8 mouse cellular contexts compared by ENCODE assay signal in the genomic region with DNA sequence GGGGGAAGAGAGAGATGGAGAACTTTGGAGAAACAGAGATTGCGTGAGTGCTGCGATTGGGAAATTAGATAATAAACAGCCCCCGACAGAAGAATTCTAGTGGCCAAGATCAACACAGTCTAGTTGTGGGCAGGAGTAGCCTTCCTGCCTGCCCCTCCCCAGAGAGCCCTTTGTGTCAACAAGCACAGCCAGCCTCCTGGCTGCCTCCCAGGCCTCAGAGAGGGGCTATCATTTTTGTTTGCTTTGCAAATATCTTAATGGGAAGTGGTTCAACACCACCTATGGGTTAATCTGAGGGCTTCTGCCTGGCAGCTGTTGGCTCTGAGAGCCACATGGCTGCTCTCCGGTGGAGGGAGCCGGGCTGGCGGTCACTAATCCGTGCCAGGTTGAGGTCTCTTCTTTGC.
DNase-seq lines count a peak whose midpoint lies in the region; ATAC-seq and TF ChIP-seq lines count a peak whose summit lies in the region.

No protein-coding gene starts in this region.

- no peaks in the 10 kb centered on the region for H3K9me3 ChIP-seq in hindbrain, embryonic 11.5 days (ENCODE audit: control insufficient read depth, low read length)
- H3K9me3 ChIP-seq in hindbrain, embryonic 12.5 days (replicated peaks), result no peaks in the 10 kb centered on the region
- no peaks in the 10 kb centered on the region for H3K9me3 ChIP-seq in embryonic facial prominence, embryonic 11.5 days (replicated peaks; ENCODE audit: control insufficient read depth, low read length)
- no peaks in the 10 kb centered on the region for H3K9me3 ChIP-seq in hindbrain, embryonic 16.5 days (ENCODE audit: control insufficient read depth, low read length)
- H3K9me3 ChIP-seq in liver, embryonic 14.5 days (ENCODE audit: control insufficient read depth, low read length), result no peaks in the 10 kb centered on the region
- no peaks in the 10 kb centered on the region for H3K9me3 ChIP-seq in stomach, embryonic 16.5 days (replicated peaks; ENCODE audit: control insufficient read depth, low read length)

- H3K9ac ChIP-seq in hindbrain, embryonic 11.5 days (ENCODE audit: low read depth, low read length), result no peak overlapping the region
- no peak overlapping the region for H3K9ac ChIP-seq in hindbrain, embryonic 12.5 days
- H3K9ac ChIP-seq in embryonic facial prominence, embryonic 11.5 days (replicated peaks; ENCODE audit: low read length), result no peak overlapping the region
- H3K9ac ChIP-seq in hindbrain, embryonic 16.5 days (ENCODE audit: low read depth, low read length), result no peak overlapping the region
- H3K9ac ChIP-seq in liver, embryonic 14.5 days (replicated peaks), result no peak overlapping the region
- no peak overlapping the region for H3K9ac ChIP-seq in stomach, embryonic 16.5 days (ENCODE audit: low read length)

- no peaks in the 10 kb centered on the region for H3K36me3 ChIP-seq in hindbrain, embryonic 11.5 days (ENCODE audit: control insufficient read depth, insufficient read depth, low read length)
- H3K36me3 ChIP-seq in hindbrain, embryonic 12.5 days, result no peaks in the 10 kb centered on the region
- H3K36me3 ChIP-seq in embryonic facial prominence, embryonic 11.5 days (replicated peaks; ENCODE audit: control insufficient read depth, insufficient read depth, low read depth, low read length), result no peaks in the 10 kb centered on the region
- H3K36me3 ChIP-seq in hindbrain, embryonic 16.5 days (ENCODE audit: control insufficient read depth, insufficient read depth, low read length), result no peaks in the 10 kb centered on the region
- no peaks in the 10 kb centered on the region for H3K36me3 ChIP-seq in liver, embryonic 14.5 days (replicated peaks; ENCODE audit: control insufficient read depth, insufficient read depth, low read depth)
- no peaks in the 10 kb centered on the region for H3K36me3 ChIP-seq in stomach, embryonic 16.5 days (ENCODE audit: control insufficient read depth, insufficient read depth, low read length)

- no peaks in the 10 kb centered on the region for H3K4me1 ChIP-seq in hindbrain, embryonic 11.5 days (replicated peaks; ENCODE audit: control insufficient read depth, insufficient read depth, low read length)
- H3K4me1 ChIP-seq in hindbrain, embryonic 12.5 days, result peaks cover 9% of the 10 kb centered on the region; the same call in 1 of the 2 replicates
- peaks cover 3% of the 10 kb centered on the region; the same call in 1 of the 2 replicates for H3K4me1 ChIP-seq in embryonic facial prominence, embryonic 11.5 days (ENCODE audit: control insufficient read depth, insufficient read depth, low read length)
- 0 out of 2 replicates have a peak, but pooled peaks cover 7% of the 10 kb centered on the region for H3K4me1 ChIP-seq in hindbrain, embryonic 16.5 days (ENCODE audit: control insufficient read depth, insufficient read depth, low read depth, low read length)
- H3K4me1 ChIP-seq in liver, embryonic 14.5 days (replicated peaks; ENCODE audit: control insufficient read depth in 2 of 2, insufficient read depth in 2 of 2, low read length in 1 of 2), result no peaks in the 10 kb centered on the region
- H3K4me1 ChIP-seq in stomach, embryonic 16.5 days (ENCODE audit: control insufficient read depth, insufficient read depth, low read length), result peaks cover 15% of the 10 kb centered on the region

- no peak overlapping the region for H3K4me2 ChIP-seq in hindbrain, embryonic 11.5 days (replicated peaks; ENCODE audit: low read depth, low read length)
- no peak overlapping the region for H3K4me2 ChIP-seq in hindbrain, embryonic 12.5 days (replicated peaks)
- no peak overlapping the region for H3K4me2 ChIP-seq in embryonic facial prominence, embryonic 11.5 days (ENCODE audit: low read depth, low read length)
- H3K4me2 ChIP-seq in hindbrain, embryonic 16.5 days (ENCODE audit: low read length), result no peak overlapping the region
- no peak overlapping the region for H3K4me2 ChIP-seq in liver, embryonic 14.5 days (ENCODE audit: low read depth)
- H3K4me2 ChIP-seq in stomach, embryonic 16.5 days (ENCODE audit: low read depth, low read length), result peak overlapping the region; percentile 5

- peak; percentile 27 for DNase-seq in hindbrain, embryonic 11.5 days (ENCODE audit: low spot score)
- peak; percentile 64 for DNase-seq in embryonic facial prominence, embryonic 11.5 days (ENCODE audit: low spot score)
- DNase-seq in liver, embryonic 14.5 days (ENCODE audit: low read depth in 3 of 3, low spot score in 3 of 3), result peak in 2 of 3 experiments; percentile 3 to 6
- no peak for DNase-seq in thymus, postnatal 36 days

- no peak for TF ChIP-seq CTCF in liver, embryonic 14.5 days (IDR thresholded peaks at IDR 0.05; ENCODE audit: low read depth)

- no peak for ATAC-seq in hindbrain, embryonic 11.5 days (ENCODE audit: low FRiP score)
- no peak for ATAC-seq in hindbrain, embryonic 12.5 days (ENCODE audit: low FRiP score)
- no peak for ATAC-seq in embryonic facial prominence, embryonic 11.5 days (replicated peaks; ENCODE audit: insufficient number of reproducible peaks, low FRiP score, low TSS enrichment, low read depth)
- peak; percentile 82 for ATAC-seq in hindbrain, embryonic 16.5 days
- ATAC-seq in liver, embryonic 14.5 days (ENCODE audit: insufficient read depth), result no peak
- ATAC-seq in stomach, embryonic 16.5 days (ENCODE audit: insufficient read depth, low FRiP score), result peak; percentile 85
- no peak for ATAC-seq in megakaryocyte, adult 5-6 weeks (ENCODE audit: poor library complexity, severe bottlenecking)

- H3K27ac ChIP-seq in hindbrain, embryonic 11.5 days (ENCODE audit: low read depth, low read length), result no peak overlapping the region
- H3K27ac ChIP-seq in hindbrain, embryonic 12.5 days, result no peak overlapping the region
- no peak overlapping the region for H3K27ac ChIP-seq in embryonic facial prominence, embryonic 11.5 days (replicated peaks; ENCODE audit: low read depth, low read length)
- no peak overlapping the region for H3K27ac ChIP-seq in hindbrain, embryonic 16.5 days (ENCODE audit: low read depth, low read length)
- no peak overlapping the region for H3K27ac ChIP-seq in liver, embryonic 14.5 days
- peak overlapping the region; percentile 71 for H3K27ac ChIP-seq in stomach, embryonic 16.5 days (ENCODE audit: low read length)

- H3K4me3 ChIP-seq in hindbrain, embryonic 11.5 days (ENCODE audit: low read depth, low read length), result no peak overlapping the region
- no peak overlapping the region for H3K4me3 ChIP-seq in hindbrain, embryonic 12.5 days
- no peak overlapping the region for H3K4me3 ChIP-seq in embryonic facial prominence, embryonic 11.5 days (ENCODE audit: low read depth, low read length)
- H3K4me3 ChIP-seq in hindbrain, embryonic 16.5 days (ENCODE audit: low read length), result no peak overlapping the region
- no peak overlapping the region for H3K4me3 ChIP-seq in liver, embryonic 14.5 days (ENCODE audit: insufficient read depth in 1 of 2, low read depth in 2 of 2, low read length in 2 of 2)
- H3K4me3 ChIP-seq in stomach, embryonic 16.5 days (replicated peaks; ENCODE audit: low read length), result no peak overlapping the region

- 52% methylated on average over 7 of the region's 7 CpGs for WGBS in hindbrain, embryonic 11.5 days
- 52% methylated on average over 7 of the region's 7 CpGs for WGBS in hindbrain, embryonic 12.5 days
- 21% methylated on average over 7 of the region's 7 CpGs for WGBS in embryonic facial prominence, embryonic 11.5 days
- 42% methylated on average over 7 of the region's 7 CpGs for WGBS in hindbrain, embryonic 16.5 days
- WGBS in liver, embryonic 14.5 days (ENCODE audit: insufficient replicate concordance), result 18% methylated on average over 7 of the region's 7 CpGs
- 11% methylated on average over 7 of the region's 7 CpGs for WGBS in stomach, embryonic 16.5 days

- no peak for TF ChIP-seq EP300 in liver, embryonic 14.5 days (IDR thresholded peaks at IDR 0.05; ENCODE audit: low read depth)

- no peaks in the 10 kb centered on the region for H3K27me3 ChIP-seq in hindbrain, embryonic 11.5 days (ENCODE audit: control insufficient read depth, insufficient read depth, low read length)
- no peaks in the 10 kb centered on the region for H3K27me3 ChIP-seq in hindbrain, embryonic 12.5 days
- H3K27me3 ChIP-seq in embryonic facial prominence, embryonic 11.5 days (ENCODE audit: control insufficient read depth, insufficient read depth, low read length), result no peaks in the 10 kb centered on the region
- H3K27me3 ChIP-seq in hindbrain, embryonic 16.5 days (replicated peaks; ENCODE audit: control insufficient read depth, insufficient read depth, low read length), result no peaks in the 10 kb centered on the region
- no peaks in the 10 kb centered on the region for H3K27me3 ChIP-seq in liver, embryonic 14.5 days (ENCODE audit: control insufficient read depth, insufficient read depth, low read length)
- no peaks in the 10 kb centered on the region for H3K27me3 ChIP-seq in stomach, embryonic 16.5 days (ENCODE audit: control insufficient read depth, insufficient read depth, low read length)

Comparison
In these comparisons a context has a peak if more than half of its experiments do, and no peak if none do; other contexts are left out.
1. ATAC-seq: peak in hindbrain, embryonic 16.5 days (single experiment) and stomach, embryonic 16.5 days (single experiment); none in hindbrain, embryonic 11.5 days (single experiment), hindbrain, embryonic 12.5 days (single experiment), embryonic facial prominence, embryonic 11.5 days (single experiment), liver, embryonic 14.5 days (single experiment) and megakaryocyte, adult 5-6 weeks (single experiment).
2. DNase-seq: peak in hindbrain, embryonic 11.5 days (single experiment), embryonic facial prominence, embryonic 11.5 days (single experiment) and liver, embryonic 14.5 days (2 of 3); none in thymus, postnatal 36 days (0 of 2).